Mouse (Mus musculus): Measurements from ENCODE around the gene Olfr870.
"Not testable (repeated sequence)": the region's sequence is repeated elsewhere in the genome, so short reads cannot be mapped to it uniquely, and the experiment has no call there.

- not testable (repeated sequence) for TF ChIP-seq JUND (IDR thresholded peaks at IDR 0.05; ENCODE audit: low read depth, low read length); TBP (IDR thresholded peaks at IDR 0.05; ENCODE audit: low read depth, low read length); ZNF384 (IDR thresholded peaks at IDR 0.05; ENCODE audit: low read depth, low read length); CTCF (IDR thresholded peaks at IDR 0.05 in 2 of 3, conservative IDR thresholded peaks at IDR 0.05 in 1 of 3; ENCODE audit: control insufficient read depth in 1 of 3, insufficient read depth in 1 of 3, low read depth in 2 of 3, low read length in 3 of 3, poor library complexity in 1 of 3, severe bottlenecking in 1 of 3); TAL1 (IDR thresholded peaks at IDR 0.05; ENCODE audit: low read length); KAT2A (conservative IDR thresholded peaks at IDR 0.05; ENCODE audit: low read depth, low read length); CHD1 (IDR thresholded peaks at IDR 0.05; ENCODE audit: low read depth, low read length)
- TF ChIP-seq POLR2A (IDR thresholded peaks at IDR 0.05; ENCODE audit: control insufficient read depth in 1 of 2, insufficient read depth in 1 of 2, low read depth in 1 of 2, low read length in 2 of 2, poor library complexity in 1 of 2) (0 out of 4 replicates have a peak, but pooled peaks of 1 of the 2 experiments have one; percentile 41), GATA1 (IDR thresholded peaks at IDR 0.05; ENCODE audit: low read depth, low read length) (peak; percentile 45), EP300 (IDR thresholded peaks at IDR 0.05; ENCODE audit: low read depth in 1 of 2, low read length in 2 of 2) (peak; percentile 69 to 80)
Measured at GRCm38 (mm10) chr9:20203413-20203984, 29.6 kb upstream of the Olfr870 start.

Measured in MEL (cell line).